Mouse (Mus musculus) ES-E14 (cell line): ENCODE measurements around the gene Gm10778.

Experiments used
- CHD2 ChIP-seq: IDR thresholded peaks from 2 replicates; pipeline ENCODE4 v1.6.1; 2014; ENCODE audit warnings: mild to moderate bottlenecking, low read depth, low read length, inconsistent platforms
- ZC3H11A ChIP-seq: IDR thresholded peaks from 2 replicates; pipeline ENCODE4 v1.6.1; 2012; ENCODE audit warnings: low read depth, mild to moderate bottlenecking, inconsistent platforms, low read length, borderline replicate concordance

DNA sequence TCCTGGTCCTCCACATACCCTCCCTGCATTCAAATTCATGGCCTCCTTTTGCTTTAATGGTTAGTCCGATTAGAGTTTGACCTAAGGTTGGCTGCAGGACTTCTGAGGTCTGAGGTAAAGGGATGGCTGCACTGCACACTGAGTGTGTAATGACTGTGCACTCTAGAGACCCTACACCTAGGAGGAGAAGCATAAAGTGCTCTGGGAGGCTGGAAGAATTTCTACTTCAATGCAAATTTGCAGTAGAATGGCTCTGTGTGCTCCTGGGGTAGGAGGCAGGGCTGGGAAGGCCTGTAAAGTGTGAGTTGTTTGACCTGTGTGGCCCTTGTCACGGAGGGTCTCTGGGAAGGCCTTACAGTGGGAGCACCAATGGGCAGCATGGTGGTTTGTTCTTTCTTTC is 7.3 kb downstream of the Gm10778 start:
- TF ChIP-seq ZC3H11A (no peak), CHD2 (no peak)
